Mouse (Mus musculus): ENCODE results near the gene Tarsl2.

DNA sequence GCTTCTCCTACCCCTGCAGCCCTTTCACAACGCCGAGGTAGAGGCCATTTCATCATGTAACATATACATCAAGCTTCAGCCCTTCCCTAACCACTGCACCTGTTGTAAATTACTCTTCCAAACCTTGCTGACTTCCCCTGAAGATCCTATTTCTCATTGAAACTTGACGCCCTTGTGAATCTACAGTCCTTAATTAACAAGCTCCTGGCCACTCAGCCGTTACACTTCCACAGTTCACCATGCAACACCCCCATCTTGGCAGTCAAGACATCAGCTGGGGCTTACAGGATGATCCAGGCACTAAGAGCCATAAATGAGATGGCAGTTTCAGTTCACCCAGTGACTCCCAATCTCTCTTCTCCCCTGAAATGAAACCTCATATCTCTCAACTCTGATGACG lies 31.0 kb upstream of the Tarsl2 start:
- no peak for TF ChIP-seq POLR2A (IDR thresholded peaks at IDR 0.05; ENCODE audit: insufficient read depth, low read depth, low read length)
- TF ChIP-seq EP300 (IDR thresholded peaks at IDR 0.05; ENCODE audit: insufficient read depth, low read depth, low read length): no peak
- no peak for TF ChIP-seq CTCF (IDR thresholded peaks at IDR 0.05)

Measured in heart, adult 2 months (tissue).